Mouse (Mus musculus): ENCODE measurements around the gene Adam17. TPM values are rescaled to one million over a fixed set of nuclear protein-coding genes. Genes with fewer than 3 reads are reported as not detected.

The Adam17 gene
- polyA plus RNA-seq, 1 experiment from 2014 or later, result 9.9 TPM

GRCm38 (mm10) chr12:21312201-21312600 is 61.2 kb downstream of the Adam17 start:
- Histone ChIP-seq H3K27me3 (ENCODE audit: insufficient read depth, low read length) (no peaks in the 10 kb centered on the region), H3K36me3 (replicated peaks; ENCODE audit: insufficient read depth, low read length) (peaks cover 60% of the 10 kb centered on the region), H3K9me3 (ENCODE audit: low read length) (no peaks in the 10 kb centered on the region), H3K9ac (replicated peaks) (no peak overlapping the region), H3K4me2 (ENCODE audit: low read depth, low read length) (no peak overlapping the region), H3K4me3 (ENCODE audit: low read depth, low read length) (no peak overlapping the region), H3K27ac (ENCODE audit: low read depth) (no peak overlapping the region), H3K4me1 (ENCODE audit: insufficient read depth) (peaks cover 8% of the 10 kb centered on the region; the same call in 1 of the 2 replicates)
- ATAC-seq (no peak), DNase-seq (no peak)
- TF ChIP-seq CTCF (IDR thresholded peaks at IDR 0.05; ENCODE audit: low read depth), result no peak
- no peak for TF ChIP-seq EP300 (IDR thresholded peaks at IDR 0.05; ENCODE audit: low read depth)
- 89% methylated on average over 5 of the region's 5 CpGs for WGBS (ENCODE audit: insufficient replicate concordance)

- Histone ChIP-seq H3K9me3 (ENCODE audit: low read length) (no peaks in the 10 kb centered on the region), H3K36me3 (replicated peaks; ENCODE audit: insufficient read depth, low read length) (peaks cover 68% of the 10 kb centered on the region), H3K27me3 (ENCODE audit: insufficient read depth, low read length) (no peaks in the 10 kb centered on the region), H3K27ac (ENCODE audit: low read depth) (no peak overlapping the region), H3K9ac (replicated peaks) (no peak overlapping the region), H3K4me3 (ENCODE audit: low read depth, low read length) (no peak overlapping the region), H3K4me2 (ENCODE audit: low read depth, low read length) (no peak overlapping the region), H3K4me1 (ENCODE audit: insufficient read depth) (peaks cover under 1% of the 10 kb centered on the region)
- DNase-seq (no peak), ATAC-seq (no peak)
- TF ChIP-seq CTCF (IDR thresholded peaks at IDR 0.05; ENCODE audit: low read depth), result no peak
- TF ChIP-seq EP300 (IDR thresholded peaks at IDR 0.05; ENCODE audit: low read depth), result no peak
- 89% methylated on average over 4 of the region's 4 CpGs for WGBS (ENCODE audit: insufficient replicate concordance)
These were observed 66.7 kb downstream of the Adam17 start for GRCm38 (mm10) chr12:21306721-21307120.

- Histone ChIP-seq H3K27me3 (ENCODE audit: insufficient read depth, low read length) (no peaks in the 10 kb centered on the region), H3K27ac (ENCODE audit: low read depth) (no peak overlapping the region), H3K9ac (replicated peaks) (no peak overlapping the region), H3K9me3 (ENCODE audit: low read length) (no peaks in the 10 kb centered on the region), H3K4me2 (ENCODE audit: low read depth, low read length) (no peak overlapping the region), H3K36me3 (replicated peaks; ENCODE audit: insufficient read depth, low read length) (peaks cover 63% of the 10 kb centered on the region), H3K4me1 (ENCODE audit: insufficient read depth) (peaks cover 7% of the 10 kb centered on the region), H3K4me3 (ENCODE audit: low read depth, low read length) (no peak overlapping the region)
- TF ChIP-seq CTCF (IDR thresholded peaks at IDR 0.05; ENCODE audit: low read depth) (no peak), EP300 (IDR thresholded peaks at IDR 0.05; ENCODE audit: low read depth) (no peak)
- DNase-seq, result no peak
- WGBS (ENCODE audit: insufficient replicate concordance), result 80% methylated on average over 4 of the region's 4 CpGs
- ATAC-seq, result no peak
These were observed 67.7 kb downstream of the Adam17 start for GRCm38 (mm10) chr12:21305741-21306140.

- no peak overlapping the region for H3K9ac ChIP-seq (replicated peaks)
- ATAC-seq (peak; percentile 67), DNase-seq (no peak)
- H3K4me1 ChIP-seq (ENCODE audit: insufficient read depth), result peaks cover 7% of the 10 kb centered on the region
- TF ChIP-seq CTCF (IDR thresholded peaks at IDR 0.05; ENCODE audit: low read depth) (no peak), EP300 (IDR thresholded peaks at IDR 0.05; ENCODE audit: low read depth) (peak; percentile 69)
- 31% methylated on average over 5 of the region's 5 CpGs for WGBS (ENCODE audit: insufficient replicate concordance)
- H3K36me3 ChIP-seq (replicated peaks; ENCODE audit: insufficient read depth, low read length), result peaks cover 54% of the 10 kb centered on the region
- no peak overlapping the region for H3K4me3 ChIP-seq (ENCODE audit: low read depth, low read length)
- no peaks in the 10 kb centered on the region for H3K27me3 ChIP-seq (ENCODE audit: insufficient read depth, low read length)
- 0 out of 2 replicates have a peak overlapping the region, but pooled peaks have one; percentile 40 for H3K27ac ChIP-seq (ENCODE audit: low read depth)
- H3K4me2 ChIP-seq (ENCODE audit: low read depth, low read length), result no peak overlapping the region
- H3K9me3 ChIP-seq (ENCODE audit: low read length), result no peaks in the 10 kb centered on the region
These were observed 71.1 kb downstream of the Adam17 start for GRCm38 (mm10) chr12:21302361-21302783.

GRCm38 (mm10) chr12:21301932-21302331 is 71.5 kb downstream of the Adam17 start:
- peaks cover 7% of the 10 kb centered on the region for H3K4me1 ChIP-seq (ENCODE audit: insufficient read depth)
- H3K27me3 ChIP-seq (ENCODE audit: insufficient read depth, low read length), result no peaks in the 10 kb centered on the region
- peaks cover 56% of the 10 kb centered on the region for H3K36me3 ChIP-seq (replicated peaks; ENCODE audit: insufficient read depth, low read length)
- TF ChIP-seq CTCF (IDR thresholded peaks at IDR 0.05; ENCODE audit: low read depth), result no peak
- TF ChIP-seq EP300 (IDR thresholded peaks at IDR 0.05; ENCODE audit: low read depth), result no peak
- ATAC-seq (peak; percentile 49), DNase-seq (no peak)
- H3K9me3 ChIP-seq (ENCODE audit: low read length), result no peaks in the 10 kb centered on the region
- H3K4me2 ChIP-seq (ENCODE audit: low read depth, low read length), result no peak overlapping the region
- peak overlapping the region; percentile 40; the same call in 1 of the 2 replicates for H3K27ac ChIP-seq (ENCODE audit: low read depth)
- WGBS (ENCODE audit: insufficient replicate concordance), result 54% methylated on average over 8 of the region's 8 CpGs
- H3K9ac ChIP-seq (replicated peaks), result no peak overlapping the region
- H3K4me3 ChIP-seq (ENCODE audit: low read depth, low read length), result no peak overlapping the region

- peaks cover 7% of the 10 kb centered on the region for H3K4me1 ChIP-seq (ENCODE audit: insufficient read depth)
- peak; percentile 82 for ATAC-seq
- no peaks in the 10 kb centered on the region for H3K9me3 ChIP-seq (ENCODE audit: low read length)
- no peak overlapping the region for H3K9ac ChIP-seq (replicated peaks)
- H3K27ac ChIP-seq (ENCODE audit: low read depth), result peak overlapping the region; percentile 40; the same call in 1 of the 2 replicates
- 54% methylated on average over 7 of the region's 7 CpGs for WGBS (ENCODE audit: insufficient replicate concordance)
- no peak for DNase-seq
- H3K4me2 ChIP-seq (ENCODE audit: low read depth, low read length), result no peak overlapping the region
- H3K36me3 ChIP-seq (replicated peaks; ENCODE audit: insufficient read depth, low read length), result peaks cover 55% of the 10 kb centered on the region
- no peaks in the 10 kb centered on the region for H3K27me3 ChIP-seq (ENCODE audit: insufficient read depth, low read length)
- H3K4me3 ChIP-seq (ENCODE audit: low read depth, low read length), result no peak overlapping the region
- TF ChIP-seq CTCF (IDR thresholded peaks at IDR 0.05; ENCODE audit: low read depth), result no peak
- TF ChIP-seq EP300 (IDR thresholded peaks at IDR 0.05; ENCODE audit: low read depth), result no peak
These were observed 72.1 kb downstream of the Adam17 start for GRCm38 (mm10) chr12:21301324-21301723.
